Mouse (Mus musculus) midbrain, embryonic 14.5 days (tissue): Measurements from ENCODE around the gene Hmcn1. TPM values are rescaled to one million over a fixed set of nuclear protein-coding genes. Genes with fewer than 3 reads are reported as not detected.

Source experiments
- ATAC-seq: fragments of 200-750 bp; cut with Nextera tagmentation; 2 replicates; pipeline ENCODE4 v1.8.0; 2017; ENCODE audit warnings: moderate number of reproducible peaks, moderate library complexity; ENCODE audit not compliant: low FRiP score, low TSS enrichment
- DNase-seq: peaks from one replicate; pipeline ENCODE4 v3.0.0-alpha.2; 2015
- H3K27ac ChIP-seq: fragments of 300-500 bp; sonication (generic); replicated peaks from 2 replicates; pipeline ENCODE4 v1.5.1; 2014; ENCODE audit warnings: mild to moderate bottlenecking, low read depth, low read length, moderate library complexity
- H3K27me3 ChIP-seq: fragments of 300-500 bp; sonication (generic); 2 replicates; pipeline ENCODE4 v1.6.1; 2014; ENCODE audit warnings: low read length, control low read depth, mixed read lengths; ENCODE audit not compliant: control insufficient read depth, insufficient read depth
- H3K36me3 ChIP-seq: fragments of 300-500 bp; sonication (generic); 2 replicates; pipeline ENCODE4 v1.6.1; 2014; ENCODE audit warnings: low read length, control low read depth; ENCODE audit not compliant: control insufficient read depth, insufficient read depth
- H3K4me1 ChIP-seq: fragments of 300-500 bp; sonication (generic); 2 replicates; pipeline ENCODE4 v1.6.1; 2014; ENCODE audit warnings: mild to moderate bottlenecking, antibody characterized with exemption, low read length, control low read depth; ENCODE audit not compliant: control insufficient read depth, insufficient read depth
- H3K4me2 ChIP-seq: fragments of 300-500 bp; sonication (generic); 2 replicates; pipeline ENCODE4 v1.6.1; 2014; ENCODE audit warnings: mild to moderate bottlenecking, low read length, moderate library complexity
- H3K4me3 ChIP-seq: fragments of 300-500 bp; sonication (generic); replicated peaks from 2 replicates; pipeline ENCODE4 v1.5.1; 2014; ENCODE audit warnings: low read depth, low read length
- H3K9ac ChIP-seq: fragments of 300-500 bp; sonication (generic); replicated peaks from 2 replicates; pipeline ENCODE4 v1.6.1; 2014; ENCODE audit warnings: mild to moderate bottlenecking, low read length, moderate library complexity
- H3K9me3 ChIP-seq: fragments of 300-500 bp; sonication (generic); 2 replicates; pipeline ENCODE4 v1.6.1; 2016; ENCODE audit warnings: low read length, control low read depth, mixed read lengths; ENCODE audit not compliant: control insufficient read depth
- WGBS: fragments of 180-500 bp; shearing (Covaris S2); extraction: QIAGEN DNeasy Blood & Tissue Kit; methylation state at CpG from one replicate; pipeline ENCODE4 v1.1.7; 2014; 5-methylcytosine and 5-hydroxymethylcytosine counted together
- polyA plus RNA-seq: library from polyadenylated mRNA; unstranded; fragments of >200 nt; fragmentation: Nextera tagmentation; extraction: Ambion mirVana; gene quantifications from 2 replicates; pipeline ENCODE4 v1.2.1, GENCODE M21; 2014

Hmcn1 gene
- polyA plus RNA-seq = 0.74 and 1.5 TPM in 2 replicates

- ATAC-seq = peak; percentile 82
- no peaks in the 10 kb centered on the region; the same call in 1 of the 2 replicates for H3K27me3 ChIP-seq
- WGBS = under 1% methylated on average over 29 of the region's 38 CpGs
- peak within 1 kb of the TSS; percentile 46 for H3K4me3 ChIP-seq
- no peaks in the 10 kb centered on the region for H3K36me3 ChIP-seq
- DNase-seq = peak; percentile 65
- H3K9me3 ChIP-seq = no peaks in the 10 kb centered on the region
- H3K4me1 ChIP-seq = peaks cover 4% of the 10 kb centered on the region; the same call in 1 of the 2 replicates
- H3K27ac ChIP-seq = no peak within 1 kb of the TSS
- H3K4me2 ChIP-seq = peak within 1 kb of the TSS; percentile 92
- H3K9ac ChIP-seq = peak within 1 kb of the TSS; percentile 45
These were observed at the start of gene Hmcn1 for GRCm38 (mm10) chr1:150993162-150994064. Hmcn1 (minus strand) TSS chr1:150993435.

DNA sequence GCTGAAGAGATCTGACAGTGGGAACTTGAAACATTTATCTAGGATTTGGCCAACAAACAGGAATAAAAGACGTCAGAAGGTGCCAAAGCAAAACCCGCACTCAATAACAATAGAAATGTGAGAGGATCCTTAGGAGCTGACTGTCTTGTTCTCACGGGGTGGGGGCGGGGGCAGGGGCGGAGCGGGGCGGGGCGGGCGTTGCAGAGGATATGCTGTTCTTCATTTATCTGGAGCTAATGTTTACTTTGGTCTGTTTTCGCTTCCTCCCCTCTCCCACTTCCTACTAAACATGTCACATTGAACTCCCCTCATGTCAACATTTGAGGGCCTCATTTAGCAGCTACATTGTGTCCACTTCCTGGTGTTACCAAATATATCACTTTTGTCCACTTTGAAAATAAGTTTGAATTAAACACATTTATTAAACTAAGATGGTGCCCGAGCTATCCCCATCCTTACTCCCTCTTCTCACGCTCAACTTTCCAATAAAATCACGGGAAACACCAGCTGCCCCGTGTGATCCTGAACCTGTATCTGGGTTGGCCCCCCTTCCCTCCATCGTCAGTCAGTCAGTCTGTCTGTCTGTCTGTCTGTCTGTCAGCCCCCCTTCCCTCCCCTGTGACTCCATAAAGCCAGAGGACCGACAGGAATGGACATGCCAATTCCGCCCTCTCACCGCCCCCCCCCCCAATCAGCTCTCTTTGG, 47.9 kb upstream of the Hmcn1 start:
- no peaks in the 10 kb centered on the region for H3K9me3 ChIP-seq
- WGBS = 51% methylated on average over 18 of the region's 18 CpGs
- DNase-seq (no peak), ATAC-seq (no peak)
- no peaks in the 10 kb centered on the region for H3K36me3 ChIP-seq
- no peaks in the 10 kb centered on the region for H3K4me1 ChIP-seq
- no peak overlapping the region for H3K4me2 ChIP-seq
- H3K4me3 ChIP-seq = no peak overlapping the region
- H3K27me3 ChIP-seq = no peaks in the 10 kb centered on the region
- no peak overlapping the region for H3K9ac ChIP-seq
- H3K27ac ChIP-seq = no peak overlapping the region

GRCm38 (mm10) chr1:151040290-151040689, 47.1 kb upstream of the Hmcn1 start:
- no peak for ATAC-seq
- WGBS = 76% methylated on average over 7 of the region's 7 CpGs
- no peaks in the 10 kb centered on the region for H3K27me3 ChIP-seq

DNA sequence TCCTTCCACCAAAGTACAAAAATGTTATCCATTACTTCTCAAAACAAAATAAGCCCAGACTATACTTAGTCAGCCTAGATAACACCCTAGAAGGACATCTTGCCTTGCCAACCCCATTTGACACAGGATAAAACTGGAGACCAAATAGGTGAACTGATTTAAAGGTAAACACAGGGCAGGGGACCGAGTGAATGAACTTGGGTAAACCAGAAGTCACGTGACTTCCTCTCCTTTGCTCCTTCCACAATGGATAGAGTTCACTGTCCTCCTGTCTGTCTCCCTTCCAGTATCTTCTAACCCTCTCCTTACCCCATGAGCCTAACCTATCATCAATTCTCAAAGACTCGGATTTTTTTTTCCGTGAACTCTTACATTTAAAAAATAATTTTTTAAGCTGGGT, 46.0 kb upstream of the Hmcn1 start:
- Histone ChIP-seq H3K9ac (no peak overlapping the region), H3K27ac (no peak overlapping the region), H3K4me2 (no peak overlapping the region), H3K9me3 (no peaks in the 10 kb centered on the region), H3K4me3 (no peak overlapping the region), H3K4me1 (no peaks in the 10 kb centered on the region), H3K36me3 (no peaks in the 10 kb centered on the region), H3K27me3 (no peaks in the 10 kb centered on the region)
- ATAC-seq (no peak), DNase-seq (no peak)
- WGBS = 81% methylated on average over 4 of the region's 4 CpGs

More at GRCm38 (mm10) chr1:151040290-151040689, 47.1 kb upstream of the Hmcn1 start:
- Histone ChIP-seq H3K9ac (no peak overlapping the region), H3K27ac (no peak overlapping the region), H3K4me2 (no peak overlapping the region), H3K4me1 (no peaks in the 10 kb centered on the region), H3K36me3 (no peaks in the 10 kb centered on the region), H3K9me3 (no peaks in the 10 kb centered on the region), H3K4me3 (no peak overlapping the region)
- DNase-seq = no peak

DNA sequence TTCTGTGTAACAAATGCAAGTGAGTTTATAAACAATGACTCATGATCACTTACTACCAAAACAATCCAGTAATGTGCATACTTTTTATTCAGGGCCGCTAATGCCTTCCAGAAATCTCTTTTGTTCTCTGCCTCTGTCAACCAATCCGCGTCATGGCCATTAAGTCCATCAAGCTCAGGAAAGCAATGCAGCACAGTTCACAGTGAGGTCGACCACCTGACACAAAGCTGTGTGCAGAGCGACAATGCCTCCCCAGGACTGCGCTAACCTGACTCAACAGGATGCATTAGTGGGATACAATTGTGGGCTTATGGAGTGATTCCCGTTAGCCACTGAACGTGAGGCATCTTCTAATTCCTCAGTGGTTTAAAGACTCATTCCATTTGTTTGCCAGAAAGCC, 45.3 kb upstream of the Hmcn1 start:
- no peak overlapping the region for H3K9ac ChIP-seq
- H3K27me3 ChIP-seq = no peaks in the 10 kb centered on the region
- DNase-seq (no peak), ATAC-seq (no peak)
- 20% methylated on average over 8 of the region's 8 CpGs for WGBS
- H3K27ac ChIP-seq = no peak overlapping the region
- H3K9me3 ChIP-seq = no peaks in the 10 kb centered on the region
- H3K4me1 ChIP-seq = no peaks in the 10 kb centered on the region
- H3K36me3 ChIP-seq = no peaks in the 10 kb centered on the region
- H3K4me3 ChIP-seq = no peak overlapping the region
- H3K4me2 ChIP-seq = no peak overlapping the region

DNA sequence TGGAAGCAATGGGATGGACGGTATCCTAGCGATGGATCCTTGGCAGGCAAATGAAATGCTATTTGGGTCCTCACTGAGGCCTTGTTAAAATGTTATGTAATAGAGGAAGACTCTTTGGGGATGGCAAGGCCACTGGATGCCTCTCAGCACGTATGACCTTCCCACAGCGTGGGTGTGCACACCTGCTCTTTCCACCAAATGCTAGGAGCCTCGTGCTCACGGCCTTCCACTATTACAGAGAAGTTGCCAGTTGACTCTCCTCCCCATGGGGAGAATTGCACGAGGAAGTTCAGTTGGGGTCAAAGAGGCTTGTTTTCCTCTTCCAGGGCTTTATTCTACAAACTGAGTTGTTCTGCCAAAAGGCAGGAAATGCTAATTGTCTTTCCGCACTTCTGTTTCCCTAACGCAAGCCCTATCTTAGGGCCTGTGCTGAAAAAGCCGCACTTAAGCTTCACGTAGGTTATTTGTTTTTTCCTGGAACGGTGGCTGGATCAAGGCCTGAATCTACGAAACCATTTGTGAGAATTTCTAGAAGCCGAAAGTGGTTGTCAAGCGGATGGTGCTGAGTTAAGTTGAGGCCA, 43.3 kb upstream of the Hmcn1 start:
- Histone ChIP-seq H3K4me2 (no peak overlapping the region), H3K36me3 (no peaks in the 10 kb centered on the region), H3K27me3 (no peaks in the 10 kb centered on the region), H3K4me3 (no peak overlapping the region), H3K9ac (no peak overlapping the region), H3K27ac (no peak overlapping the region), H3K4me1 (no peaks in the 10 kb centered on the region), H3K9me3 (no peaks in the 10 kb centered on the region)
- no peak for ATAC-seq
- no peak for DNase-seq
- 87% methylated on average over 15 of the region's 15 CpGs for WGBS

GRCm38 (mm10) chr1:151035766-151036165, 42.5 kb upstream of the Hmcn1 start:
- H3K9ac ChIP-seq = no peak overlapping the region
- H3K27ac ChIP-seq = no peak overlapping the region
- DNase-seq (no peak), ATAC-seq (no peak)
- no peak overlapping the region for H3K4me2 ChIP-seq
- no peaks in the 10 kb centered on the region for H3K9me3 ChIP-seq
- no peaks in the 10 kb centered on the region for H3K36me3 ChIP-seq
- no peaks in the 10 kb centered on the region for H3K27me3 ChIP-seq
- WGBS = 76% methylated on average over 3 of the region's 3 CpGs
- H3K4me3 ChIP-seq = no peak overlapping the region
- no peaks in the 10 kb centered on the region for H3K4me1 ChIP-seq

- no peak overlapping the region for H3K9ac ChIP-seq
- no peaks in the 10 kb centered on the region for H3K9me3 ChIP-seq
- no peak overlapping the region for H3K27ac ChIP-seq
- ATAC-seq (peak; percentile 34; the same call in 1 of the 2 replicates), DNase-seq (peak; percentile 85)
- H3K4me1 ChIP-seq = no peaks in the 10 kb centered on the region
- under 1% methylated on average over 5 of the region's 5 CpGs for WGBS
- no peaks in the 10 kb centered on the region for H3K27me3 ChIP-seq
- no peak overlapping the region for H3K4me2 ChIP-seq
- H3K4me3 ChIP-seq = no peak overlapping the region
- H3K36me3 ChIP-seq = no peaks in the 10 kb centered on the region
These were observed 41.9 kb upstream of the Hmcn1 start for GRCm38 (mm10) chr1:151034993-151035592.
